Mouse (Mus musculus): ENCODE data around the gene Fam120a.

Fam120a gene

GRCm38 (mm10) chr13:48911426-48911825 lies 56.4 kb downstream of the Fam120a start:
- DNase-seq: no peak

- DNase-seq: no peak
These were observed 62.4 kb downstream of the Fam120a start for GRCm38 (mm10) chr13:48905458-48905857.

GRCm38 (mm10) chr13:48895376-48895775 lies 72.4 kb downstream of the Fam120a start:
- DNase-seq: no peak

- DNase-seq: peak; percentile 60
These were observed 77.4 kb downstream of the Fam120a start for GRCm38 (mm10) chr13:48890260-48890960.

- DNase-seq: peak; percentile 99
These were observed 89.3 kb downstream of the Fam120a start for GRCm38 (mm10) chr13:48878534-48878933.

GRCm38 (mm10) chr13:48877805-48878204 lies 90.0 kb downstream of the Fam120a start:
- peak; percentile 63 for DNase-seq

GRCm38 (mm10) chr13:48872726-48873125 lies 95.1 kb downstream of the Fam120a start:
- no peak for DNase-seq

GRCm38 (mm10) chr13:48871887-48872606 lies 95.8 kb downstream of the Fam120a start:
- peak; percentile 67 for DNase-seq

- DNase-seq: peak; percentile 41
These were observed 96.8 kb downstream of the Fam120a start, which contains the start of gene Phf2 for GRCm38 (mm10) chr13:48870771-48871731. Phf2 (minus strand) TSS chr13:48871119.

GRCm38 (mm10) chr13:48869950-48870770 lies 97.7 kb downstream of the Fam120a start:
- no peak for DNase-seq

- DNase-seq: peak; percentile 60
These were observed 98.2 kb downstream of the Fam120a start for GRCm38 (mm10) chr13:48869600-48869949.

GRCm38 (mm10) chr13:48869088-48869487 lies 98.7 kb downstream of the Fam120a start:
- DNase-seq: peak; percentile 20

- DNase-seq: no peak
These were observed 103.0 kb downstream of the Fam120a start for GRCm38 (mm10) chr13:48864673-48865356.

GRCm38 (mm10) chr13:48863556-48863955 lies 104.3 kb downstream of the Fam120a start:
- no peak for DNase-seq

GRCm38 (mm10) chr13:48861913-48862312 lies 105.9 kb downstream of the Fam120a start:
- no peak for DNase-seq

GRCm38 (mm10) chr13:48858779-48859178 lies 109.0 kb downstream of the Fam120a start:
- no peak for DNase-seq

GRCm38 (mm10) chr13:48858054-48858453 lies 109.8 kb downstream of the Fam120a start:
- no peak for DNase-seq

GRCm38 (mm10) chr13:48857246-48857932 lies 110.4 kb downstream of the Fam120a start:
- DNase-seq: peak; percentile 66

- DNase-seq: no peak
These were observed 113.9 kb downstream of the Fam120a start for GRCm38 (mm10) chr13:48853947-48854346.

- no peak for DNase-seq
These were observed 114.3 kb downstream of the Fam120a start for GRCm38 (mm10) chr13:48853475-48853874.

- peak; percentile 38 for DNase-seq
These were observed 115.0 kb downstream of the Fam120a start for GRCm38 (mm10) chr13:48852859-48853258.

All from kidney, adult 9 months (tissue).